Mouse (Mus musculus) heart, embryonic 15.5 days (tissue): ENCODE measurements around the gene Selenos. TPM values are rescaled to one million over a fixed set of nuclear protein-coding genes. Genes with fewer than 3 reads are reported as not detected.
"Not testable (repeated sequence)": the region's sequence is repeated elsewhere in the genome, so short reads cannot be mapped to it uniquely, and the experiment has no call there.

Source experiments
- ATAC-seq: fragments of 200-750 bp; cut with Nextera tagmentation; replicated peaks from 2 replicates; pipeline ENCODE4 v1.8.0; 2017; ENCODE audit warnings: low read depth, moderate TSS enrichment; ENCODE audit not compliant: insufficient number of reproducible peaks, insufficient read depth, low FRiP score
- H3K27ac ChIP-seq: fragments of 300-500 bp; sonication (generic); 2 replicates; pipeline ENCODE4 v1.5.1; 2015; ENCODE audit warnings: mild to moderate bottlenecking, inconsistent platforms
- H3K27me3 ChIP-seq: fragments of 300-500 bp; sonication (generic); 2 replicates; pipeline ENCODE4 v1.6.1; 2015; ENCODE audit warnings: inconsistent platforms
- H3K36me3 ChIP-seq: fragments of 300-500 bp; sonication (generic); 2 replicates; pipeline ENCODE4 v1.6.1; 2015; ENCODE audit warnings: mild to moderate bottlenecking, inconsistent platforms
- H3K4me1 ChIP-seq: fragments of 300-500 bp; sonication (generic); replicated peaks from 2 replicates; pipeline ENCODE4 v1.6.1; 2015; ENCODE audit warnings: inconsistent platforms
- H3K4me2 ChIP-seq: fragments of 300-500 bp; sonication (generic); 2 replicates; pipeline ENCODE4 v1.6.1; 2015; ENCODE audit warnings: inconsistent platforms, mild to moderate bottlenecking, moderate library complexity
- H3K4me3 ChIP-seq: fragments of 300-500 bp; sonication (generic); 2 replicates; pipeline ENCODE4 v1.5.1; 2015; ENCODE audit warnings: mild to moderate bottlenecking, inconsistent platforms
- H3K9ac ChIP-seq: fragments of 300-500 bp; sonication (generic); 2 replicates; pipeline ENCODE4 v1.6.1; 2015; ENCODE audit warnings: mild to moderate bottlenecking, inconsistent platforms
- H3K9me3 ChIP-seq: fragments of 300-500 bp; sonication (generic); replicated peaks from 2 replicates; pipeline ENCODE4 v1.6.1; 2016; ENCODE audit warnings: inconsistent platforms
- WGBS: fragments of 180-500 bp; shearing (Covaris S2); methylation state at CpG from one replicate; pipeline ENCODE4 v1.1.7; 2015; ENCODE audit warnings: mixed read lengths; 5-methylcytosine and 5-hydroxymethylcytosine counted together
- polyA plus RNA-seq: library from polyadenylated mRNA; unstranded; fragments of >200 nt; fragmentation: Nextera tagmentation; extraction: Ambion mirVana; gene quantifications from 2 replicates; pipeline ENCODE4 v1.2.1, GENCODE M21; 2015

Gene Selenos
- polyA plus RNA-seq, 1 experiment from 2014 or later, result 64.5 TPM

GRCm38 (mm10) chr7:66048446-66049230 lies 30.8 kb upstream of the Selenos start:
- no peak for ATAC-seq
- no peaks in the 10 kb centered on the region for H3K9me3 ChIP-seq
- H3K4me1 ChIP-seq, result no peaks in the 10 kb centered on the region
- no peak overlapping the region for H3K9ac ChIP-seq
- H3K4me3 ChIP-seq, result no peak overlapping the region
- no peak overlapping the region for H3K4me2 ChIP-seq
- no peak overlapping the region for H3K27ac ChIP-seq
- 81% methylated on average over 12 of the region's 12 CpGs for WGBS
- H3K27me3 ChIP-seq, result peaks cover 13% of the 10 kb centered on the region; the same call in 1 of the 2 replicates
- no peaks in the 10 kb centered on the region for H3K36me3 ChIP-seq

GRCm38 (mm10) chr7:66053946-66054483 lies 25.4 kb upstream of the Selenos start:
- Histone ChIP-seq H3K9ac (no peak overlapping the region), H3K4me2 (no peak overlapping the region), H3K4me1 (no peaks in the 10 kb centered on the region), H3K9me3 (no peaks in the 10 kb centered on the region), H3K4me3 (no peak overlapping the region), H3K27ac (no peak overlapping the region), H3K36me3 (no peaks in the 10 kb centered on the region), H3K27me3 (no peaks in the 10 kb centered on the region)
- ATAC-seq, result no peak
- 82% methylated on average over 4 of the region's 4 CpGs for WGBS

- not testable (repeated sequence) for H3K27me3 ChIP-seq, H3K4me3 ChIP-seq, H3K4me1 ChIP-seq, H3K4me2 ChIP-seq, H3K9ac ChIP-seq, H3K9me3 ChIP-seq, H3K27ac ChIP-seq, H3K36me3 ChIP-seq, ATAC-seq
- WGBS, result 8% methylated on average over 2 of the region's 2 CpGs
These were observed 24.1 kb upstream of the Selenos start for GRCm38 (mm10) chr7:66055356-66055755.

DNA sequence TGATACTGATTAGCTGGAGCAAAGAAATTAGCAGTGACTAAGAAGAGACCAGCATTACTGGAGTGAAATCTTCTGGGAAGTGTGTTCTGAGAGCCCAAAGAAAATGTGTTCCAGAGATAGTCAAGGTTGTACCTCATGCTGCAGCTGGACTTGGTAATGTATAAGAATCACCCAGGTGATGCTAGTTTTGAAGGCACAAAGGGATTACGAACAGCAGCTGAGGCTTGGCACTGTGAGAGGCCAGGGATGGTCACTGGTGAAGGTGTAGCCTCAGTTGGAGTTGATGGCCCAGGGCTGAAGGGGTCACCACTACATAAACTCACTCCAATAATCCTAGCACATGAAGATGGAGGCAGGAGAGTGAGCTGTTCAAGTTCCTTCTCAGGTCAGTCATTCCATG lies 20.7 kb upstream of the Selenos start, which contains the start of gene Snrpa1:
Gene Snrpa1, plus strand, starts transcription at position 301 of the 400 bp plus-strand sequence.
- Histone ChIP-seq H3K4me1 (peaks cover 12% of the 10 kb centered on the region), H3K27ac (no peak within 1 kb of the TSS), H3K9ac (peak within 1 kb of the TSS; percentile 90), H3K4me3 (peak within 1 kb of the TSS; percentile 94), H3K9me3 (no peaks in the 10 kb centered on the region), H3K27me3 (no peaks in the 10 kb centered on the region), H3K4me2 (peak within 1 kb of the TSS; percentile 78), H3K36me3 (peaks cover 8% of the 10 kb centered on the region)
- ATAC-seq, result no peak
- WGBS, result 62% methylated on average over 1 of the region's 1 CpGs

DNA sequence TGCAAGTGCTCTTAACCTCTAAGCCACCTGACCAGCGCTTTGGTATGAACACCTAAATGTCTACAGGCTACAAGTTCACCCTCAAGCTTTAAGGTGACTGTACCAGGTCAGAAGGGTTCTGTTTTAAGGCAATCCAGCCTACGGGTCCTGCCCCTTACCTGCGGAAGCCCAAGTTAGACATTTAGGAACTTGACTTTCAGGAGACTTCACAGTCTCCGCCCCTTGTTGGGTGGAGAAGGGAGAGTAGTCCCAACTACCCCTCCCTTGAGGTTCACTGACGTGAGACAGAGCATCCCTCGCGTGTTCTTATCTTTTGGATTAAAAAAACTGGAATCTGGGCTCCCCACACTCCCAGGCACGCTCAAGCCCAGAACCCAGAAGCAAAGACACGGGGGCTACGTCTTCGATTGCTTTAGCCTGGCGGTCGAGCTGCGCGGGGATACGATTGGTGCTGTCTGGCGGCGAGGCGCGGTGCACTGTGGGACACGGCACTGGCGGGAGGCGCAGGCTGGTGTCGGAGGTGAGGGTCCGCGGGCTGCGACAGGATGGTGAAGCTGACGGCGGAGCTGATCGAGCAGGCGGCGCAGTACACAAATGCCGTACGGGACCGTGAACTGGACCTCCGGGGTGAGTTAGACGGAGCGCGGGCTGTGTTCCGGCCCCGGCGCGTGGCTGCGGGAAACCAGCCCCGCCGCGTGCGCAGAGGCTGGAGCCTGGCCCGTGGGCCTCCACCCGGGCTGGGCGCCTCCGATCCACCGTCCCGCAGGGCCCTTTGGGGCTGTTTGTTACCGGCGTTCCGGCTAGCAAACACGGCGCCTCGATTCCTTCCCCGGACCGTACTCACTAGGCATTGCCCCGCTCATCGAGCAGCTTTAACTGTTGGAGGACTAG lies 19.1 kb upstream of the Selenos start:
- Histone ChIP-seq H3K9ac (peak overlapping the region; percentile 90), H3K4me3 (peak overlapping the region; percentile 94), H3K36me3 (peaks cover 19% of the 10 kb centered on the region), H3K27me3 (no peaks in the 10 kb centered on the region), H3K9me3 (no peaks in the 10 kb centered on the region), H3K27ac (peak overlapping the region; percentile 74), H3K4me1 (peaks cover 12% of the 10 kb centered on the region), H3K4me2 (peak overlapping the region; percentile 78)
- under 1% methylated on average over 64 of the region's 64 CpGs for WGBS
- ATAC-seq, result peak; percentile 91

- WGBS, result 2% methylated on average over 14 of the region's 14 CpGs
These were observed 18.4 kb upstream of the Selenos start for GRCm38 (mm10) chr7:66061057-66061456.

DNA sequence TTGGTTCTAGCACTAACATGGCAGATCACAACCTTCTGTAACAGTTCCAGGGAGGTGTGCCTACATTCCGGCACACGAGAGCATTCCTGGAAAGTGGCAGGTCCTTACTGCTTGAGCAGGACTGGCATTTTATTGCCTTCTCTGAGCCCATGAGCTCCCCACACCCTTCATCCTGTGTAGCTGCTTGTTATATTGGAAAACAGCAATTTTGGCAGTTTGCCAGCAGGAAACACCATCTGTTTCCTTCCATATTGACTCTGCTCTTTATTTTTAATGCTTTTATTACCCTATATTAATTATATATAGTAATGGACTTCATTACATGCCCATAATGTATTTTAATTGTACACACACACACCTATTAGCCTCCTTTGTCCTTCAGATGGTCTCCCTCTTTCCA lies 3.0 kb upstream of the Selenos start:
- Histone ChIP-seq H3K4me2 (no peak overlapping the region), H3K4me3 (no peak overlapping the region), H3K9me3 (no peaks in the 10 kb centered on the region), H3K27ac (no peak overlapping the region), H3K27me3 (no peaks in the 10 kb centered on the region), H3K36me3 (peaks cover 46% of the 10 kb centered on the region), H3K4me1 (peaks cover 13% of the 10 kb centered on the region), H3K9ac (no peak overlapping the region)
- no peak for ATAC-seq
- WGBS, result 73% methylated on average over 2 of the region's 2 CpGs

More at GRCm38 (mm10) chr7:66061057-66061456, 18.4 kb upstream of the Selenos start:
- H3K36me3 ChIP-seq, result peaks cover 24% of the 10 kb centered on the region
- H3K4me1 ChIP-seq, result peaks cover 12% of the 10 kb centered on the region
- H3K4me3 ChIP-seq, result peak overlapping the region; percentile 94
- no peaks in the 10 kb centered on the region for H3K9me3 ChIP-seq
- peak overlapping the region; percentile 78 for H3K4me2 ChIP-seq
- H3K9ac ChIP-seq, result peak overlapping the region; percentile 90
- no peak overlapping the region for H3K27ac ChIP-seq
- ATAC-seq, result no peak
- H3K27me3 ChIP-seq, result no peaks in the 10 kb centered on the region

DNA sequence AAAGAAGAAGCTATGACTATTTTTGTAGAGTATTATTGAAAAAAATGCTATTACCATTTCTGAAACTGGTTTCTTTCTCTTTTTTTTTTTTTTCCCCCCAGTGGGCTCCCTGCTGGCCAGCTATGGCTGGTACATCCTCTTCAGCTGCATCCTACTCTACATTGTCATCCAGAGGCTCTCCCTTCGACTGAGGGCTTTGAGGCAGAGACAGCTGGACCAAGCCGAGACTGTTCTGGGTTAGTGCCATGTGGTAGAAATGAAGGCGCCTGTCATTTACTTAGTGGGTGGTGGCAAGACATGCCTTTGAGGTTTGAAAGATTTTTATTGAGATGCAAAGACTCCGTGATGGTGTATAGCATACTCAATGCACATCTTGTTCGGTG lies 773 bp downstream of the Selenos start:
- peak overlapping the region; percentile 71 for H3K4me3 ChIP-seq
- H3K27me3 ChIP-seq, result no peaks in the 10 kb centered on the region
- peaks cover 18% of the 10 kb centered on the region for H3K4me1 ChIP-seq
- no peak for ATAC-seq
- 36% methylated on average over 5 of the region's 5 CpGs for WGBS
- peak overlapping the region; percentile 75 for H3K4me2 ChIP-seq
- peaks cover 36% of the 10 kb centered on the region for H3K36me3 ChIP-seq
- peak overlapping the region; percentile 68 for H3K9ac ChIP-seq
- H3K27ac ChIP-seq, result peak overlapping the region; percentile 79; the same call in 1 of the 2 replicates
- no peaks in the 10 kb centered on the region for H3K9me3 ChIP-seq

- Histone ChIP-seq H3K27me3 (no peaks in the 10 kb centered on the region), H3K4me2 (no peak overlapping the region), H3K9ac (no peak overlapping the region), H3K36me3 (peaks cover 59% of the 10 kb centered on the region), H3K9me3 (no peaks in the 10 kb centered on the region), H3K27ac (no peak overlapping the region), H3K4me1 (peaks cover 17% of the 10 kb centered on the region), H3K4me3 (no peak overlapping the region)
- 89% methylated on average over 6 of the region's 6 CpGs for WGBS
- no peak for ATAC-seq
These were observed 4.3 kb downstream of the Selenos start for GRCm38 (mm10) chr7:66083757-66084156.

DNA sequence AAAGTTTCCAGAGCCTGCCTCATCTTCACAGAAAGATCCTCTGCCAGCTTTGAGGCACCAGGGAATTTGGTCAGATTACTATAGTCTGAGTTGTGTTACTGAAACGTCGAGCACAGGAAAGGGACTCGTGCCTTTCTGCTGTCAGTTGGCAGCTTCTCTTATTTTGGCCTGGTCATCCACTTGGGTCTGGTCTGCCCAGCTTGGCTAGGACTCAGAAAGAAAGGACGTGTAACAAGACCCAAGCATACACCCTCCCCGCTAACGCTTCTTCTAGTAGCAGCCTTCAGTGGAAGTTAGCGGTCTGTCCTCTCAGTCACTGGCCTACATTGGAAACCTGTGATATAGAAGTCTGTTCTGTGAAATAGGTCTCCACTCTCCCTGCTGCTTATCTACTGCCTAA lies 5.1 kb downstream of the Selenos start:
- H3K9ac ChIP-seq, result no peak overlapping the region
- H3K4me1 ChIP-seq, result peaks cover 14% of the 10 kb centered on the region
- H3K27ac ChIP-seq, result no peak overlapping the region
- H3K4me3 ChIP-seq, result no peak overlapping the region
- H3K36me3 ChIP-seq, result peaks cover 67% of the 10 kb centered on the region
- no peaks in the 10 kb centered on the region for H3K9me3 ChIP-seq
- no peak overlapping the region for H3K4me2 ChIP-seq
- no peak for ATAC-seq
- H3K27me3 ChIP-seq, result no peaks in the 10 kb centered on the region
- WGBS, result 72% methylated on average over 7 of the region's 7 CpGs

GRCm38 (mm10) chr7:66087652-66088051 lies 8.2 kb downstream of the Selenos start:
- no peak for ATAC-seq
- 0 out of 2 replicates have a peak, but pooled peaks cover 3% of the 10 kb centered on the region for H3K4me1 ChIP-seq
- H3K4me3 ChIP-seq, result no peak overlapping the region
- no peaks in the 10 kb centered on the region for H3K9me3 ChIP-seq
- H3K4me2 ChIP-seq, result no peak overlapping the region
- no peak overlapping the region for H3K9ac ChIP-seq
- 86% methylated on average over 4 of the region's 4 CpGs for WGBS
- H3K27ac ChIP-seq, result no peak overlapping the region
- peaks cover 77% of the 10 kb centered on the region for H3K36me3 ChIP-seq
- no peaks in the 10 kb centered on the region for H3K27me3 ChIP-seq
